Mouse (Mus musculus): ENCODE results near the gene Hmgb4.
A peak's percentile ranks its signal among the peaks of the same experiment; 100 is the strongest.

The Hmgb4 gene

GRCm38 (mm10) chr4:128217991-128218595 lies 42.7 kb downstream of the Hmgb4 start:
- peak; percentile 87 to 90 for DNase-seq

Data from cerebellum, postnatal 25 days (tissue).